15 mouse cellular contexts compared by ENCODE assay signal in the genomic region with DNA sequence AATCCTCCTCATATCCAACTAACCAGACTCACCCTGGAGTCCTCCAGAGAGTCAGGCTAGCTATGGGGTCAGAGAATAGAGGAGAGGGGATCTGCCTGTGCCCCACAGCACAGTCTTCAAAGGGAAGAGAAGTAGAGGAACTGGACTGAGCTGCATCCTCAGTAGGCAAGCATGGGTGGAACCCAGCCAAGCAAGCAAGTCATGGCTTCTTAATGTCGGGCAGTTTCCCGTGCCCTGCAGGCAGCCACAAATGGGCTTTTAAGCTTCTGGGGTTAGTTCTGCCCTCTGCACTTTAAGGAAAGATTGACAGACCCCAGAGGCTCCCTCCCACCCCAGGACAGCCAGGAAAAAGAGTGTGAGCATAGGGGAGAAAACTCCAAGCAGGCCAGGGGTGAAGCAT.
"Had no signal": no experiment of that assay in that cellular context is flagged by ENCODE, and none has a peak within 500 bp of the region (broad histone marks: within the 10 kb centered on the region; RNA-seq: fewer than 3 reads in every experiment).

No protein-coding gene starts in this region.

- H3K4me3 ChIP-seq: left cerebral cortex, adult 2 months; limb, embryonic 10.5 days; liver, embryonic 15.5 days; midbrain, embryonic 10.5 days; neural tube, embryonic 12.5 days; stomach, embryonic 15.5 days had no signal

- ATAC-seq: inflammation-experienced regulatory T-cells, adult 6 months; lung, postnatal 0 days had no signal

- H3K9me3 ChIP-seq: limb, embryonic 10.5 days; liver, embryonic 15.5 days; midbrain, embryonic 10.5 days; neural tube, embryonic 12.5 days; stomach, embryonic 15.5 days had no signal

- DNase-seq: kidney, adult 11 months; lung, adult 2 months; lung, postnatal 36 days; midbrain, embryonic 14.5 days; thymus, adult 2 months; thymus, postnatal 25 days had no signal

- H3K9ac ChIP-seq: liver, embryonic 15.5 days; neural tube, embryonic 12.5 days; stomach, embryonic 15.5 days had no signal

- H3K27ac ChIP-seq: left cerebral cortex, adult 2 months; limb, embryonic 10.5 days; liver, embryonic 15.5 days; midbrain, embryonic 10.5 days; neural tube, embryonic 12.5 days; stomach, embryonic 15.5 days had no signal

- H3K36me3 ChIP-seq: limb, embryonic 10.5 days; liver, embryonic 15.5 days; midbrain, embryonic 10.5 days; neural tube, embryonic 12.5 days; stomach, embryonic 15.5 days had no signal

- H3K4me1 ChIP-seq: limb, embryonic 10.5 days; liver, embryonic 15.5 days; midbrain, embryonic 10.5 days; neural tube, embryonic 12.5 days; stomach, embryonic 15.5 days had no signal

- H3K4me2 ChIP-seq: liver, embryonic 11.5 days; liver, embryonic 15.5 days; neural tube, embryonic 12.5 days; stomach, embryonic 15.5 days had no signal

- H3K27me3 ChIP-seq: liver, embryonic 15.5 days; neural tube, embryonic 12.5 days; stomach, embryonic 15.5 days had no signal
